Mouse (Mus musculus): ENCODE data around the gene Vav3. TPM values are rescaled to one million over a fixed set of nuclear protein-coding genes. Genes with fewer than 3 reads are reported as not detected.

Vav3 gene
- total RNA-seq, 2 experiments from 2014 or later: 5.5 to 6.6 TPM

- no peak for ATAC-seq (replicated peaks; ENCODE audit: low FRiP score, low TSS enrichment, poor library complexity, severe bottlenecking)
Measured at GRCm38 (mm10) chr3:109639386-109639785, 298.9 kb downstream of the Vav3 start.

- no peak for ATAC-seq (replicated peaks; ENCODE audit: low FRiP score, low TSS enrichment, poor library complexity, severe bottlenecking)
Measured at GRCm38 (mm10) chr3:109640796-109641195, 300.3 kb downstream of the Vav3 start.

- no peak for ATAC-seq (replicated peaks; ENCODE audit: low FRiP score, low TSS enrichment, poor library complexity, severe bottlenecking)
Measured at GRCm38 (mm10) chr3:109648242-109648641, 307.8 kb downstream of the Vav3 start.

GRCm38 (mm10) chr3:109651479-109651878 is 311.0 kb downstream of the Vav3 start:
- ATAC-seq (replicated peaks; ENCODE audit: low FRiP score, low TSS enrichment, poor library complexity, severe bottlenecking): no peak

GRCm38 (mm10) chr3:109652860-109653631 is 312.6 kb downstream of the Vav3 start:
- no peak for ATAC-seq (replicated peaks; ENCODE audit: low FRiP score, low TSS enrichment, poor library complexity, severe bottlenecking)

GRCm38 (mm10) chr3:109654386-109654785 is 313.9 kb downstream of the Vav3 start:
- no peak for ATAC-seq (replicated peaks; ENCODE audit: low FRiP score, low TSS enrichment, poor library complexity, severe bottlenecking)

- no peak for ATAC-seq (replicated peaks; ENCODE audit: low FRiP score, low TSS enrichment, poor library complexity, severe bottlenecking)
Measured at GRCm38 (mm10) chr3:109671716-109672115, 331.3 kb downstream of the Vav3 start.

GRCm38 (mm10) chr3:109672925-109673324 is 332.5 kb downstream of the Vav3 start:
- ATAC-seq (replicated peaks; ENCODE audit: low FRiP score, low TSS enrichment, poor library complexity, severe bottlenecking): no peak

- no peak for ATAC-seq (replicated peaks; ENCODE audit: low FRiP score, low TSS enrichment, poor library complexity, severe bottlenecking)
Measured at GRCm38 (mm10) chr3:109680281-109680680, 339.8 kb downstream of the Vav3 start.

- ATAC-seq (replicated peaks; ENCODE audit: low FRiP score, low TSS enrichment, poor library complexity, severe bottlenecking): no peak
Measured at GRCm38 (mm10) chr3:109681863-109682262, 341.4 kb downstream of the Vav3 start.

- ATAC-seq (replicated peaks; ENCODE audit: low FRiP score, low TSS enrichment, poor library complexity, severe bottlenecking): no peak
Measured at GRCm38 (mm10) chr3:109683608-109684295, 343.3 kb downstream of the Vav3 start.

- ATAC-seq (replicated peaks; ENCODE audit: low FRiP score, low TSS enrichment, poor library complexity, severe bottlenecking): no peak
Measured at GRCm38 (mm10) chr3:109690566-109690965, 350.1 kb downstream of the Vav3 start.

- no peak for ATAC-seq (replicated peaks; ENCODE audit: low FRiP score, low TSS enrichment, poor library complexity, severe bottlenecking)
Measured at GRCm38 (mm10) chr3:109692613-109693012, 352.2 kb downstream of the Vav3 start.

GRCm38 (mm10) chr3:109701301-109701700 is 360.8 kb downstream of the Vav3 start:
- no peak for ATAC-seq (replicated peaks; ENCODE audit: low FRiP score, low TSS enrichment, poor library complexity, severe bottlenecking)

- ATAC-seq (replicated peaks; ENCODE audit: low FRiP score, low TSS enrichment, poor library complexity, severe bottlenecking): no peak
Measured at GRCm38 (mm10) chr3:109707786-109708460, 367.5 kb downstream of the Vav3 start.

- ATAC-seq (replicated peaks; ENCODE audit: low FRiP score, low TSS enrichment, poor library complexity, severe bottlenecking): no peak
Measured at GRCm38 (mm10) chr3:109711751-109712150, 371.3 kb downstream of the Vav3 start.

- ATAC-seq (replicated peaks; ENCODE audit: low FRiP score, low TSS enrichment, poor library complexity, severe bottlenecking): no peak
Measured at GRCm38 (mm10) chr3:109714476-109714875, 374.0 kb downstream of the Vav3 start.

GRCm38 (mm10) chr3:109721753-109722152 is 381.3 kb downstream of the Vav3 start:
- ATAC-seq (replicated peaks; ENCODE audit: low FRiP score, low TSS enrichment, poor library complexity, severe bottlenecking): no peak

GRCm38 (mm10) chr3:109726776-109727175 is 386.3 kb downstream of the Vav3 start:
- no peak for ATAC-seq (replicated peaks; ENCODE audit: low FRiP score, low TSS enrichment, poor library complexity, severe bottlenecking)

- no peak for ATAC-seq (replicated peaks; ENCODE audit: low FRiP score, low TSS enrichment, poor library complexity, severe bottlenecking)
Measured at GRCm38 (mm10) chr3:109731592-109732230, 391.3 kb downstream of the Vav3 start.
